11 mouse cellular contexts compared by ENCODE assay signal in genomic region chr6:52178918-52179665, GRCm38 (mm10). TPM values are rescaled to one million over a fixed set of nuclear protein-coding genes. Genes with fewer than 3 reads are reported as not detected.
DNase-seq lines count a peak whose midpoint lies in the region; ATAC-seq lines count a peak whose summit lies in the region.
"Had no signal": no experiment of that assay in that cellular context is flagged by ENCODE, and none has a peak within 500 bp of the region (broad histone marks: within the 10 kb centered on the region; RNA-seq: fewer than 3 reads in every experiment).

No protein-coding gene starts in this region.

- 11% methylated on average over 4 of the region's 4 CpGs for WGBS in heart, embryonic 15.5 days
- WGBS in heart, embryonic 16.5 days, result 9% methylated on average over 4 of the region's 4 CpGs
- 15% methylated on average over 4 of the region's 4 CpGs for WGBS in kidney, embryonic 16.5 days
- WGBS in neural tube, embryonic 13.5 days, result 4% methylated on average over 4 of the region's 4 CpGs

- peak overlapping the region; percentile 34 for H3K4me2 ChIP-seq in heart, embryonic 15.5 days
- H3K4me2 ChIP-seq in heart, embryonic 16.5 days (ENCODE audit: low read depth, low read length), result peak overlapping the region; percentile 49
- peak overlapping the region; percentile 72 for H3K4me2 ChIP-seq in kidney, embryonic 16.5 days (replicated peaks; ENCODE audit: low read depth, low read length)
- peak overlapping the region; percentile 75 for H3K4me2 ChIP-seq in neural tube, embryonic 13.5 days
- H3K4me2 ChIP-seq: forebrain, embryonic 12.5 days had no signal

- 0 out of 2 replicates have a peak, but pooled peaks cover 2% of the 10 kb centered on the region for H3K4me1 ChIP-seq in heart, embryonic 15.5 days (replicated peaks)
- no peaks in the 10 kb centered on the region for H3K4me1 ChIP-seq in heart, embryonic 16.5 days (ENCODE audit: control insufficient read depth, insufficient read depth, low read length)
- peaks cover 82% of the 10 kb centered on the region for H3K4me1 ChIP-seq in kidney, embryonic 16.5 days (ENCODE audit: insufficient read depth, low read length)
- peaks cover 98% of the 10 kb centered on the region for H3K4me1 ChIP-seq in neural tube, embryonic 13.5 days (replicated peaks)

- ATAC-seq in heart, embryonic 15.5 days (replicated peaks; ENCODE audit: insufficient number of reproducible peaks, insufficient read depth, low FRiP score, low read depth), result no peak
- no peak for ATAC-seq in heart, embryonic 16.5 days (replicated peaks; ENCODE audit: extremely low read depth, insufficient read depth, low FRiP score)
- ATAC-seq in kidney, embryonic 16.5 days (ENCODE audit: low FRiP score, low TSS enrichment), result no peak
- no peak for ATAC-seq in neural tube, embryonic 13.5 days (ENCODE audit: low read depth)

- H3K9me3 ChIP-seq in heart, embryonic 15.5 days (replicated peaks), result no peaks in the 10 kb centered on the region
- no peaks in the 10 kb centered on the region for H3K9me3 ChIP-seq in heart, embryonic 16.5 days (replicated peaks; ENCODE audit: control insufficient read depth, low read length)
- H3K9me3 ChIP-seq in kidney, embryonic 16.5 days (ENCODE audit: low read length), result no peaks in the 10 kb centered on the region
- no peaks in the 10 kb centered on the region for H3K9me3 ChIP-seq in neural tube, embryonic 13.5 days
- H3K9me3 ChIP-seq: forebrain, embryonic 12.5 days had no signal

- peaks cover 99% of the 10 kb centered on the region for H3K27me3 ChIP-seq in heart, embryonic 15.5 days
- peaks cover 94% of the 10 kb centered on the region for H3K27me3 ChIP-seq in heart, embryonic 16.5 days (ENCODE audit: control insufficient read depth, insufficient read depth, low read length)
- no peaks in the 10 kb centered on the region for H3K27me3 ChIP-seq in kidney, embryonic 16.5 days (ENCODE audit: insufficient read depth, low read length)
- H3K27me3 ChIP-seq in neural tube, embryonic 13.5 days, result no peaks in the 10 kb centered on the region

- peak overlapping the region; percentile 3; the same call in 1 of the 2 replicates for H3K9ac ChIP-seq in heart, embryonic 15.5 days
- peak overlapping the region; percentile 15 for H3K9ac ChIP-seq in heart, embryonic 16.5 days (ENCODE audit: low read length)
- peak overlapping the region; percentile 89 for H3K9ac ChIP-seq in kidney, embryonic 16.5 days (replicated peaks; ENCODE audit: low read length)
- H3K9ac ChIP-seq in neural tube, embryonic 13.5 days, result peak overlapping the region; percentile 95
- H3K9ac ChIP-seq: forebrain, embryonic 12.5 days had no signal

- H3K27ac ChIP-seq in heart, embryonic 15.5 days, result peak overlapping the region; percentile 28; the same call in 1 of the 2 replicates
- peak overlapping the region; percentile 31 for H3K27ac ChIP-seq in heart, embryonic 16.5 days (ENCODE audit: low read length)
- H3K27ac ChIP-seq in kidney, embryonic 16.5 days (ENCODE audit: low read length), result peak overlapping the region; percentile 97
- H3K27ac ChIP-seq in neural tube, embryonic 13.5 days (replicated peaks), result peak overlapping the region; percentile 97
- H3K27ac ChIP-seq: forebrain, embryonic 12.5 days had no signal

- peak overlapping the region; percentile 51 for H3K4me3 ChIP-seq in heart, embryonic 15.5 days
- H3K4me3 ChIP-seq in heart, embryonic 16.5 days (ENCODE audit: low read length), result peak overlapping the region; percentile 27
- peak overlapping the region; percentile 63 for H3K4me3 ChIP-seq in kidney, embryonic 16.5 days (ENCODE audit: low read length)
- peak overlapping the region; percentile 54 for H3K4me3 ChIP-seq in neural tube, embryonic 13.5 days
- H3K4me3 ChIP-seq: forebrain, embryonic 12.5 days had no signal

- DNase-seq in heart, postnatal 4 days, result no peak
- DNase-seq in cerebellum, postnatal 10 days, result no peak
- DNase-seq in cerebellum, postnatal 4 days (ENCODE audit: low spot score in 2 of 2), result no peak
- no peak for DNase-seq in thymus, postnatal 10 days (ENCODE audit: low spot score in 2 of 2)
- DNase-seq: cerebellum, adult 18-20 months had no signal

- H3K36me3 ChIP-seq in heart, embryonic 15.5 days, result no peaks in the 10 kb centered on the region
- no peaks in the 10 kb centered on the region for H3K36me3 ChIP-seq in heart, embryonic 16.5 days (ENCODE audit: control insufficient read depth, insufficient read depth)
- H3K36me3 ChIP-seq in kidney, embryonic 16.5 days (ENCODE audit: insufficient read depth, low read length), result no peaks in the 10 kb centered on the region
- H3K36me3 ChIP-seq in neural tube, embryonic 13.5 days, result peaks cover 4% of the 10 kb centered on the region
- H3K36me3 ChIP-seq: forebrain, embryonic 12.5 days had no signal

RNA-seq across cellular contexts. Expression of gene 5730596B20Rik, which starts 1.8 kb away (rescaled TPM):
- 0.33 and 0.68 TPM in 2 replicates for polyA plus RNA-seq in heart, embryonic 15.5 days (2015; fragmentation: Nextera tagmentation; extraction: Ambion mirVana)
- total RNA-seq in heart, postnatal 4 days (2021), result under 1 TPM; 0.20 to 0.29 TPM
- 0.13 and 0.32 TPM in 2 replicates for polyA plus RNA-seq in heart, embryonic 16.5 days (2015; fragmentation: Nextera tagmentation; extraction: Ambion mirVana)
- 1.7 and 2.5 TPM in 2 replicates for polyA plus RNA-seq in kidney, embryonic 16.5 days (2015; fragmentation: Nextera tagmentation; extraction: Ambion mirVana)
- polyA plus RNA-seq in neural tube, embryonic 13.5 days (2015; fragmentation: Nextera tagmentation; extraction: Ambion mirVana), result 3.5 and 4.1 TPM in 2 replicates
- total RNA-seq: megakaryocyte, adult 5-6 weeks had no signal
- polyA plus RNA-seq: forebrain, embryonic 12.5 days had no signal

RNA-seq across cellular contexts. Expression of gene Hoxa4, which starts 12.5 kb away (rescaled TPM):
- polyA plus RNA-seq in heart, embryonic 15.5 days (2015; fragmentation: Nextera tagmentation; extraction: Ambion mirVana), result 0.43 and 0.77 TPM in 2 replicates
- total RNA-seq in heart, postnatal 4 days (2021), result under 1 TPM; 0.71 to 0.86 TPM
- 0.54 TPM in 1 of 2 replicates, not detected in the other for polyA plus RNA-seq in heart, embryonic 16.5 days (2015; fragmentation: Nextera tagmentation; extraction: Ambion mirVana)
- 1.2 and 1.4 TPM in 2 replicates for polyA plus RNA-seq in kidney, embryonic 16.5 days (2015; fragmentation: Nextera tagmentation; extraction: Ambion mirVana)
- 5.7 and 5.8 TPM in 2 replicates for polyA plus RNA-seq in neural tube, embryonic 13.5 days (2015; fragmentation: Nextera tagmentation; extraction: Ambion mirVana)
- polyA plus RNA-seq: forebrain, embryonic 12.5 days had no signal

RNA-seq across cellular contexts. Expression of gene Hoxa2, which starts 14.5 kb away (rescaled TPM):
- polyA plus RNA-seq in heart, embryonic 15.5 days (2015; fragmentation: Nextera tagmentation; extraction: Ambion mirVana), result 1.2 and 3.1 TPM in 2 replicates
- under 1 TPM; 0.60 to 0.68 TPM for total RNA-seq in heart, postnatal 4 days (2021)
- polyA plus RNA-seq in heart, embryonic 16.5 days (2015; fragmentation: Nextera tagmentation; extraction: Ambion mirVana), result 1.5 and 2.0 TPM in 2 replicates
- 2.1 and 2.6 TPM in 2 replicates for polyA plus RNA-seq in kidney, embryonic 16.5 days (2015; fragmentation: Nextera tagmentation; extraction: Ambion mirVana)
- polyA plus RNA-seq in neural tube, embryonic 13.5 days (2015; fragmentation: Nextera tagmentation; extraction: Ambion mirVana), result 11.9 and 13.7 TPM in 2 replicates
- total RNA-seq: megakaryocyte, adult 5-6 weeks had no signal
- polyA plus RNA-seq: forebrain, embryonic 12.5 days had no signal

RNA-seq across cellular contexts. Expression of gene Hoxa1, which starts 21.0 kb away (rescaled TPM):
- 0.59 and 1.1 TPM in 2 replicates for polyA plus RNA-seq in heart, embryonic 15.5 days (2015; fragmentation: Nextera tagmentation; extraction: Ambion mirVana)
- total RNA-seq in heart, postnatal 4 days (2021), result under 1 TPM; 0.19 to 0.23 TPM
- 0.44 and 0.68 TPM in 2 replicates for polyA plus RNA-seq in heart, embryonic 16.5 days (2015; fragmentation: Nextera tagmentation; extraction: Ambion mirVana)
- polyA plus RNA-seq in kidney, embryonic 16.5 days (2015; fragmentation: Nextera tagmentation; extraction: Ambion mirVana), result 0.81 and 0.82 TPM in 2 replicates
- polyA plus RNA-seq in neural tube, embryonic 13.5 days (2015; fragmentation: Nextera tagmentation; extraction: Ambion mirVana), result 2.0 and 3.0 TPM in 2 replicates
- total RNA-seq: megakaryocyte, adult 5-6 weeks had no signal

RNA-seq across cellular contexts. Expression of gene Hoxa5, which starts 25.3 kb away (rescaled TPM):
- 2.3 and 6.3 TPM in 2 replicates for polyA plus RNA-seq in heart, embryonic 15.5 days (2015; fragmentation: Nextera tagmentation; extraction: Ambion mirVana)
- total RNA-seq in heart, postnatal 4 days (2021), result 1 to 10 TPM; 1.3 to 1.5 TPM
- polyA plus RNA-seq in heart, embryonic 16.5 days (2015; fragmentation: Nextera tagmentation; extraction: Ambion mirVana), result 1.3 and 3.3 TPM in 2 replicates
- 9.0 and 9.5 TPM in 2 replicates for polyA plus RNA-seq in kidney, embryonic 16.5 days (2015; fragmentation: Nextera tagmentation; extraction: Ambion mirVana)
- 44.7 and 66.8 TPM in 2 replicates for polyA plus RNA-seq in neural tube, embryonic 13.5 days (2015; fragmentation: Nextera tagmentation; extraction: Ambion mirVana)
- polyA plus RNA-seq: forebrain, embryonic 12.5 days had no signal

Comparison
In these comparisons a context has a peak if more than half of its experiments do, and no peak if none do; other contexts are left out.
1. H3K27ac ChIP-seq: peak in every context shown above with its lines; median percentile 97 in kidney, embryonic 16.5 days; 97 in neural tube, embryonic 13.5 days; 31 in heart, embryonic 16.5 days; 28 in heart, embryonic 15.5 days.
2. H3K9ac ChIP-seq: peak in every context shown above with its lines; median percentile 95 in neural tube, embryonic 13.5 days; 89 in kidney, embryonic 16.5 days; 15 in heart, embryonic 16.5 days; 3 in heart, embryonic 15.5 days.